Mouse (Mus musculus) heart, embryonic 11.5 days (tissue): ENCODE results near the gene Htatip2. TPM values are rescaled to one million over a fixed set of nuclear protein-coding genes. Genes with fewer than 3 reads are reported as not detected.
A peak's percentile ranks its signal among the peaks of the same experiment; 100 is the strongest.

Experiments
- ATAC-seq: fragments of 200-750 bp; cut with Nextera tagmentation; replicated peaks from 2 replicates; pipeline ENCODE4 v1.8.0; 2017; ENCODE audit warnings: moderate library complexity; ENCODE audit not compliant: insufficient number of reproducible peaks, low FRiP score, low TSS enrichment
- H3K27ac ChIP-seq: fragments of 300-500 bp; sonication (generic); 2 replicates; pipeline ENCODE4 v1.5.1; 2014; ENCODE audit warnings: mild to moderate bottlenecking, low read depth, low read length
- H3K27me3 ChIP-seq: fragments of 300-500 bp; sonication (generic); 2 replicates; pipeline ENCODE4 v1.6.1; 2014; ENCODE audit warnings: mild to moderate bottlenecking, low read length, mixed read lengths; ENCODE audit not compliant: control insufficient read depth, insufficient read depth
- H3K36me3 ChIP-seq: fragments of 300-500 bp; sonication (generic); 2 replicates; pipeline ENCODE4 v1.6.1; 2014; ENCODE audit warnings: mild to moderate bottlenecking, low read length, moderate library complexity, mixed read lengths; ENCODE audit not compliant: control insufficient read depth, insufficient read depth
- H3K4me1 ChIP-seq: fragments of 300-500 bp; sonication (generic); 2 replicates; pipeline ENCODE4 v1.6.1; 2014; ENCODE audit warnings: low read length; ENCODE audit not compliant: control insufficient read depth, insufficient read depth
- H3K4me2 ChIP-seq: fragments of 300-500 bp; sonication (generic); 2 replicates; pipeline ENCODE4 v1.6.1; 2014; ENCODE audit warnings: mild to moderate bottlenecking, moderate library complexity
- H3K4me3 ChIP-seq: fragments of 300-500 bp; sonication (generic); 2 replicates; pipeline ENCODE4 v1.5.1; 2014; ENCODE audit warnings: low read depth, low read length
- H3K9ac ChIP-seq: fragments of 300-500 bp; sonication (generic); 2 replicates; pipeline ENCODE4 v1.6.1; 2014; ENCODE audit warnings: mild to moderate bottlenecking, low read depth, low read length, moderate library complexity
- H3K9me3 ChIP-seq: fragments of 300-500 bp; sonication (generic); replicated peaks from 2 replicates; pipeline ENCODE4 v1.6.1; 2016; ENCODE audit warnings: low read length; ENCODE audit not compliant: control insufficient read depth
- WGBS: fragments of 180-500 bp; shearing (Covaris S2); extraction: QIAGEN DNeasy Blood & Tissue Kit; methylation state at CpG from one replicate; pipeline ENCODE4 v1.1.7; 2014; ENCODE audit not compliant: insufficient replicate concordance; 5-methylcytosine and 5-hydroxymethylcytosine counted together
- polyA plus RNA-seq: library from polyadenylated mRNA; unstranded; fragments of >200 nt; fragmentation: Nextera tagmentation; extraction: Ambion mirVana; gene quantifications from 2 replicates; pipeline ENCODE4 v1.2.1, GENCODE M21; 2014

Htatip2 gene
- polyA plus RNA-seq, 1 experiment from 2014 or later: 14.5 TPM

DNA sequence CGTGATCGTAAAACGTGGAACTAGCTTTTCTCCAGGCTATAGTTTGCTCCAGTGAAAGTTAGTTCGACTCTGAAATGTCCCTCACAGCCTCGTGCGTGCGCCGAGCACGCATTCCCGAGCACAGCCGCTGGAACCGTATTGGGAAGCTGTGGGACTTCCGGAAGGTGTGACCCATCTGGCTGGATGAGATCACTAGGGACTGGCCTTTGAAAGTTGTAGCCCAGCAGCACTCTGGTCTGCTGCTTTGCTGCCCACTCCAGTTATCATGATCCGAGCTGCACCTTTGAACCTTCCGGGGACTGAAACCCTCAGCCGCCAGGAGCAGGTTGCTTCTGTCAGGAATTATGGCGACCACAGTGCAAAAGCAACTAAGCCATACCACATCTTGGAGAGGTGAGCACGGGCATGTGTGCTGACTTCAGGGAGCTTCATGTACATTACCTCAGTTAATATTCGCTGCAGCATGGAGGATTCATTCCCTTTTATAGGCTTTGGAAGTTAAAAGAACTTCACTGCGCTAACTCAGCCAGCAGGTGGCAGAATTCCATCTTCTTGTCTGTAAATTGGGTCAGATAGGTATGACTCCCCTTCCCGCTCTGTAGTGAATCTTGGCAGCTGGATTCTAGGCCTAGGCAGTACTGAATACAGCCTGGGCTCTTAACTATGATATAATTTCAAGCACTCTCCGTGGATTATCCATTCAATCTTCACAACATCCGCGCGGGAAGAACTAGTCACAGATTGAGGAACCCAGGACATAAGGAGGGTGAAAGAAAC lies 6.0 kb upstream of the Htatip2 start:
- Histone ChIP-seq H3K9ac (no peak overlapping the region), H3K27me3 (peaks cover 15% of the 10 kb centered on the region), H3K27ac (no peak overlapping the region), H3K9me3 (no peaks in the 10 kb centered on the region), H3K4me1 (no peaks in the 10 kb centered on the region), H3K36me3 (no peaks in the 10 kb centered on the region), H3K4me2 (peak overlapping the region; percentile 55), H3K4me3 (peak overlapping the region; percentile 33)
- WGBS: 24% methylated on average over 25 of the region's 25 CpGs
- ATAC-seq: no peak

DNA sequence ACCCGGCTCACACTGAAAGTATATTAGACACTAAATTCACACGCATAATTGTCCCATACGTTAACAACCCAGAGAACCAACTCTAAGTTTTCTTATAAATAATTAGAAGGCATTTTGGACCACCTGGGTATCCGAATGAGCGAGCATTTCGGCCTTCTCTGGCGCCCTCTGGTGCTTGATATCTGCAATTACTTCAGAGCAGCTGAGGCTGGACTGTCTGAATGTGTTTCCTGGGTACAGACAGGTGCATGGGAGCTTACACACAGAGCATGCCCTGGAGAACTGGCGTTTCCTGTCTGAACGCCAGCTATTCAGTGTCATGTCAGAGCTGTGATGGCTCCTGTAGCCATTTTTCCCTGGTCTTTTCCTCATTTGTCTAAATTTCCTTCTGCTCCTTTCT lies 4.1 kb upstream of the Htatip2 start:
- peaks cover 18% of the 10 kb centered on the region for H3K27me3 ChIP-seq
- 0 out of 2 replicates have a peak, but pooled peaks cover 4% of the 10 kb centered on the region for H3K4me1 ChIP-seq
- H3K4me2 ChIP-seq: no peak overlapping the region
- no peak overlapping the region for H3K4me3 ChIP-seq
- H3K9ac ChIP-seq: no peak overlapping the region
- no peak overlapping the region for H3K27ac ChIP-seq
- ATAC-seq: no peak
- WGBS: 6% methylated on average over 9 of the region's 9 CpGs
- no peaks in the 10 kb centered on the region for H3K36me3 ChIP-seq
- H3K9me3 ChIP-seq: no peaks in the 10 kb centered on the region

DNA sequence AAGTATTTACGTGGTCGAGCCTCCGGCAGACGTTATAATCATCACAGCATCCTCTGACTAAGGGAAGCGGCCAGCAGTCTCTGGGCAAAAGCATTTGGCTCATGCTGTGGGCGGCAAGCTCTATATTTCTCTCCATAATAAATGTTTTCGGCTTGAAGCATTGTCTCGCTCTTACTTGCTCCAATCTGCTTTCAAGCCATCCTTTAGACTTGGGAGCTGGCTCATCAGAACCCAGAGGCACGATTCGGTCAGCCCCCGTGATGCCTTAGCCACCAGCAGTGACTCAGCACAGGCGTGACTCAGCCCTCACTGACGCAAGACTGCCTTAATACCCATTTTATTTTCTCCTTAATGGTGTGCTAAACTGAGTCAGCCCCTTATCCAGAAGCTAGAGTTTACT lies 3.7 kb downstream of the Htatip2 start:
- H3K9me3 ChIP-seq: no peaks in the 10 kb centered on the region
- no peak overlapping the region for H3K27ac ChIP-seq
- H3K4me3 ChIP-seq: no peak overlapping the region
- H3K36me3 ChIP-seq: no peaks in the 10 kb centered on the region
- 68% methylated on average over 13 of the region's 13 CpGs for WGBS
- no peak overlapping the region for H3K9ac ChIP-seq
- peaks cover 14% of the 10 kb centered on the region; the same call in 1 of the 2 replicates for H3K4me1 ChIP-seq
- ATAC-seq: no peak
- no peak overlapping the region for H3K4me2 ChIP-seq
- H3K27me3 ChIP-seq: peaks cover 6% of the 10 kb centered on the region

DNA sequence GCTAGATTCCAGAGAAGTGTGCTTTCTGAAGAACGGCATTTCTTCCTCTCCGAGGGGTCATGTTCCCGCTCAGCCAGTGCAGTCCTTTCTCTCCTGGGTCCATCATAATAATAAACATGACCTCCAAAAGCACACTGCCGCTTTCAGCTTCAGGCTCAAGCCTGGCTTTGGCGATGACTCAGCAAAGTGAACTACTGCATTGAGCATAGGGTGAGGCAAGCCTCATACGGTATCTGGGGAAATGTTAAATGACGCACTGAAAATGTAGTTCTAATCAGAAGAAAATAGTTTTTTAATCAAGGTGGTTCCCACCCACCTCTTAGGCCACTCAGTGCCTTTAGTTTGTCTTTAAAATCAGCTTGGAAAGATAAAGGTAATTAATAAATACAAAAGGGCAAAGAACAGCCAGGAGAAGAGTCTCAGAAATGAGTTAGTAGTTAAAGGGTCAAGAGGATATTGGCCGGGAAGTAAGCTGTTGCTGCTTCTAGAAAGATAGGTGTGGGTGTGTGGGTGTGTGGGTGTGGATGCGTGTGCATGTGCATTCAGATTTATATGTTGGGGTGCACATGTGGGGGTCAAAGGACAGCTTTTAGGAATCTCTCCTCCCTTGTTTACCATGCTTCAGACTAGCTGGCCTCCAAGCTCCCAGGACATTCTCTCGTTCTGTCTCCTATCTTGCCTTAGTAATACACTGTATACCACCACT lies 5.2 kb downstream of the Htatip2 start:
- no peaks in the 10 kb centered on the region for H3K27me3 ChIP-seq
- 59% methylated on average over 10 of the region's 10 CpGs for WGBS
- ATAC-seq: peak; percentile 50; the same call in 1 of the 2 replicates
- H3K36me3 ChIP-seq: no peaks in the 10 kb centered on the region
- H3K4me1 ChIP-seq: peaks cover 9% of the 10 kb centered on the region; the same call in 1 of the 2 replicates
- H3K9ac ChIP-seq: no peak overlapping the region
- no peak overlapping the region for H3K4me2 ChIP-seq
- H3K9me3 ChIP-seq: no peaks in the 10 kb centered on the region
- H3K27ac ChIP-seq: peak overlapping the region; percentile 36; the same call in 1 of the 2 replicates
- H3K4me3 ChIP-seq: no peak overlapping the region

GRCm38 (mm10) chr7:49766166-49766565 lies 7.3 kb downstream of the Htatip2 start:
- ATAC-seq: no peak
- WGBS: 55% methylated on average over 7 of the region's 7 CpGs
- no peak overlapping the region for H3K27ac ChIP-seq

DNA sequence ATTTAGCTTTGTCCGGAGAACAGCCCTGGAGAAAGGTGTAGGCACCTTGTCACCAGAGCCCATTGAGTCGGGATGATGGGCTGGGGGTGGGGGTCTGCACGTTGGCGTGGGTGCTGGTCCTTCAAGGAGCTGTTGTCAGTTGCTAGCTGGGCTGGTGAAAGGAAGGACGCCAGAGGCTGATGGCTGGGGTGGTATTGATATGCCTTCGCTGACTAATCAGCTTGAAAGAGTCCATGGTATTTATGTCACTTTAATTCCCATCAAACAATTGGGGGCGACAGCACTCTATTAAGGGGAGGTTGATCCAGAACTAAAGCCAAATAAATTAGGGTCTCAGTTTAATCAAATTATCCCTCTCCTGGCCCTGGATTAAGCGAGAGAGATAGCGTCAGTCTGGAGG lies 9.6 kb downstream of the Htatip2 start:
- peaks cover 9% of the 10 kb centered on the region; the same call in 1 of the 2 replicates for H3K4me1 ChIP-seq
- no peak for ATAC-seq
- no peak overlapping the region for H3K4me3 ChIP-seq
- H3K9ac ChIP-seq: no peak overlapping the region
- no peaks in the 10 kb centered on the region for H3K9me3 ChIP-seq
- no peak overlapping the region for H3K27ac ChIP-seq
- WGBS: 54% methylated on average over 9 of the region's 9 CpGs
- no peaks in the 10 kb centered on the region for H3K27me3 ChIP-seq
- H3K36me3 ChIP-seq: no peaks in the 10 kb centered on the region
- no peak overlapping the region for H3K4me2 ChIP-seq

More at GRCm38 (mm10) chr7:49766166-49766565, 7.3 kb downstream of the Htatip2 start:
- Histone ChIP-seq H3K4me2 (no peak overlapping the region), H3K4me3 (no peak overlapping the region), H3K36me3 (no peaks in the 10 kb centered on the region), H3K9me3 (no peaks in the 10 kb centered on the region), H3K27me3 (no peaks in the 10 kb centered on the region), H3K4me1 (peaks cover 9% of the 10 kb centered on the region; the same call in 1 of the 2 replicates), H3K9ac (no peak overlapping the region)

- ATAC-seq: no peak
- Histone ChIP-seq H3K4me1 (peaks cover 6% of the 10 kb centered on the region), H3K4me2 (no peak overlapping the region), H3K27me3 (no peaks in the 10 kb centered on the region), H3K4me3 (no peak overlapping the region), H3K36me3 (no peaks in the 10 kb centered on the region), H3K27ac (no peak overlapping the region), H3K9me3 (no peaks in the 10 kb centered on the region), H3K9ac (no peak overlapping the region)
- WGBS: 86% methylated on average over 2 of the region's 2 CpGs
Measured at GRCm38 (mm10) chr7:49774396-49774795, 15.5 kb downstream of the Htatip2 start.

GRCm38 (mm10) chr7:49777585-49777984 lies 18.7 kb downstream of the Htatip2 start:
- Histone ChIP-seq H3K9me3 (no peaks in the 10 kb centered on the region), H3K36me3 (peaks cover 9% of the 10 kb centered on the region), H3K4me1 (peaks cover 13% of the 10 kb centered on the region), H3K9ac (no peak overlapping the region), H3K27ac (no peak overlapping the region), H3K4me2 (no peak overlapping the region), H3K27me3 (no peaks in the 10 kb centered on the region), H3K4me3 (no peak overlapping the region)
- 43% methylated on average over 3 of the region's 3 CpGs for WGBS
- ATAC-seq: no peak
